Mouse (Mus musculus): Measurements from ENCODE around the gene Umodl1. TPM values are rescaled to one million over a fixed set of nuclear protein-coding genes. Genes with fewer than 3 reads are reported as not detected.

Umodl1 gene
- total RNA-seq, 2 experiments from 2014 or later: not detected

- no peak for DNase-seq
- intact Hi-C loops (cut with DNase I): no loop called here
These were observed 29.1 kb downstream of the Umodl1 start for GRCm38 (mm10) chr17:30983521-30983920.

DNA sequence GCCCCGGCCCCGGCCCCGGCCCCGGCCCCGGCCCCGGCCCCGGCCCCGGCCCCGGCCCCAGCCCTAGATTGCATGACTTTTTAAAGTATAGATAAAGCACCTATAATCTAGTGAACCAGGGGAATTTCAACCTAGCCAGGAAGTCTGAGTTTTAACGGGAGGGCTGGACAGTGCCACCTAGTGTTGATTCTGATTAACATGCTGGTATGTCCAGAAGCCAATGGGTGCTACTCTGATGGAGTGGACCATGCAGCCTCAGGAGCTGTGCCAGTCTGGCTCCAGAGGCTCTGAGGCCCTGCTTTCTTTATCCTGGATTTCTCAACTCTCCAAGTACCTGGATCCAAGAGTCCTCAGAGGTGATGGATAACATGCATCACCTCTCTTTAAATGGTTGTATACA is 35.8 kb downstream of the Umodl1 start:
- DNase-seq: no peak
- intact Hi-C loops (cut with DNase I): no loop called here

- intact Hi-C loops (cut with DNase I): no loop called here
- no peak for DNase-seq
These were observed 41.9 kb downstream of the Umodl1 start for GRCm38 (mm10) chr17:30996296-30996695.

DNA sequence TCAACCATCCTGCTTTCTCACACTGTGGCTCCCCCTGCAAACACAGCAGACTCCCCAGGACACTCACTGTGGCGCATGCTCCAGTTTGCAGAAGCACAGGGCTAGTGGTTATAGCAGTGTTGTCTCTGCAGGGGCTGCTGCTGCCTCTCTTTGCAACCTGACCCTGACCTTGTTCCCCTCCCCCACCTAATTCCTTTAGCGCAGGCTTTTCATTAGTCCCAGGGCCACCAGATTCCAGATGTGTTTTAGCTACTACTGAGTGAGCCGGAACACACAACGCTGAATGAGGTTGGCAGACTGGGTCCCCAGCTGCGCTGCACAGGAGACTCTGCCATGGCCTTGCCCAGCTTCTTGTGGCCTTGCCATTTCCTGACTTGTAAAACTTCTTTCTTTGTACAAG is 46.5 kb downstream of the Umodl1 start:
- intact Hi-C loops (cut with DNase I): no loop called here
- no peak for DNase-seq

DNA sequence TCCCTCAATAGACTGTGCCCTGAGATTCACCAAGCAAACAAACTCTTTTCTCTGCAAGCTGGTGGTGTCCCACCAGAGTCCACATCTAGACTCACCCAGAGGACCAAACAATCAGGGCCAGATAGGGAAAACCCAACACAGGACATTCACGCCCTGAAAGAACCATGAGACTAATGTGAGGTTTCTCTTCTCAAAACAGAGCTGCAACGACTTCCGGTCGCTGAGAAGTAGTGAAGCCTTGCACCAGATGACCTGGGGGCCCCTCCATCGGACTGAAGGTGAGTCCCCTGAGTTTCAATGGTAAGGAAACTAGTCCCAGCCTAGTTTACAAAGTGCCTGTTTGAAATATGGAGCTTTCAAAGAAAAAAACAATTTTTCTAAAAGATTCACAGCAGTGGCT is 48.2 kb downstream of the Umodl1 start:
- intact Hi-C loops (cut with DNase I): no loop called here

DNA sequence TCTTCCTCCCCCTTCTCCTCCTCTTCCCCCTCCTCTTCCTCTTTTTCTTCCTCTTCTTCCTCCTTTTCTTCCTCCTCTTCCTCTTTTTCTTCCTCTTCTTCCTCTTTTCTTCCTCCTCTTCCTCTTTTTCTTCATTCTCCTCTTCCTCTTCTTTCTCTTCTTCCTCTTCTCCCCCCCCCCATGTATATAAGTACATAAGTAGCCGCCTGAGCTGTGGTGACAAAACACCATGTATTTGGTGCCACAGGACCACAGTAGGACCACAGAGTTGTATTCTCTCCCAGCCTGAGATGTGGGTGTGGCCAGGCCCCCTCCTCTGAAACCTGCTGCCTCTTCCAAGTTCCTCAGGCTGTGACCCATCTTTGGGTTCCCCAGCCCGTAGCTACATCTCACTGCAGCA is 50.8 kb downstream of the Umodl1 start:
- no peak for DNase-seq
- intact Hi-C loops (cut with DNase I): no loop called here

More for the DNA sequence above, 48.2 kb downstream of the Umodl1 start:
- no peak for DNase-seq

- DNase-seq: no peak
- intact Hi-C loops (cut with DNase I): no loop called here
These were observed 52.9 kb downstream of the Umodl1 start for GRCm38 (mm10) chr17:31007357-31007756.

DNA sequence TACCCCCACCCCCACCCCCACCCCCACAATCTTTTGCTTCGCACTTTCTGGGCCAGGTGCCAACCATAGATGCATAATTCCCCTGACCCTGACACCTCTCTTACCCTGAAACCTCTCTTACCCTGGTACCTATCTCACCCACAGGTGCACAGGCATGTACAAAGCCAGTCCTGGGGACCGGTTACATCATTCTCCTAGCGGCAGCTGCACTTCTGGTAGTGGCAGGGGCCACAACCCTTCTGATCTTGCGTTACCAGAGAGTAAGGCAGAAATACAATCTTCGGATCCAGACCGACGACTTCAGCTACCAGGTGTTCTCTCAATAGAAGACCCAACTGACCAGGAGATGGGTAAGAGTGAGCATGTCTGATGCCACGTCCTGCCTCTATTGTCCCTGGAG is 54.0 kb downstream of the Umodl1 start:
- no peak for DNase-seq
- intact Hi-C loops (cut with DNase I): no loop called here

DNA sequence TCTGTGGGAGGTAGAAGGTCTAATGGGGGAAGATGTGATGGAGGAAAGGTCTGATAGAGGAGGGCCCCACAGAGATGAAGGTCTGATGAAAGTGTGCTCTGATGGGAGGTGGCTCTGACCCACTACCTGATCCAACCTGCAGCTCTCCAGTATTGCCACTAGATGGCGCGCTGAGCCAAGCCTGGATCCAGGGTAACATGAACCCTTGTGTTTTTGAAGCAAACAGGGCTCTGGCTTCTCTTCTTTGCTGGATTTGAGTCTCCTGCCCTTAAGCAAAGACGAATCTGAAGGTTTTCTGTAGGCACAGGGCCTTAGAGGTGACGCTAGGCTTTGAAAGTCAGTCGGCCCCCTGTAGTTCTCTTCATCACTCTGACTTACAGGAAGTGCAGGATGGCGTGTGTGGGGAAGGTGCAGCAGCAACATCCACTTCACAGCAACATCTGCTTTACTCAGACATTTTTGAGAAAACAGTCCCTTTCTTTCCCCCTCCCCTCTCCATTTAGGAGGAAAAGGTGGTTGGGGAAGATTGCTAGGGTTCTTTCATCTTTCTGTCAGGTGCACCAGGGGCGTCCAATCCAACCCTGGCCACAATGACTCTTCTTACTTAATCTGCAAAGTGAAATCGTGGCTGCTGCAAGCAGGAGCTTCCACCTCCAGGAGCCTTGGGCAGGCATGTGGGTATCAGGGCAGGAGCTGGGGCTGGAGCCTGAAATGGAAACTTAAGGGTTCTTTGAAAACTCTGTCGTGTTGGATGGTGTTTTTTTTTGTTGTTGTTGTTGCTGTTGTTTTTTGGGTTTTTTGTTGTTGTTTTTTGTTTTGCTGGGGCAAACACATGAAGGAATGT is 57.3 kb downstream of the Umodl1 start:
- peak; percentile 15 to 29 for DNase-seq
- intact Hi-C loops (cut with DNase I): loop anchor here (2.0 to 5.0 kb wide), 2 partner anchors 107 to 176 kb away; no protein-coding TSS in a partner anchor

- no peak for DNase-seq
- intact Hi-C loops (cut with DNase I): loop anchor here (2.0 kb wide), 1 partner anchor 101 kb away; no protein-coding TSS in a partner anchor
These were observed 63.8 kb downstream of the Umodl1 start for GRCm38 (mm10) chr17:31018267-31018666.

- no peak for DNase-seq
- intact Hi-C loops (cut with DNase I): loop anchor here (2.0 kb wide), 1 partner anchor 99 kb away; no protein-coding TSS in a partner anchor
These were observed 65.1 kb downstream of the Umodl1 start for GRCm38 (mm10) chr17:31019505-31019904.

DNA sequence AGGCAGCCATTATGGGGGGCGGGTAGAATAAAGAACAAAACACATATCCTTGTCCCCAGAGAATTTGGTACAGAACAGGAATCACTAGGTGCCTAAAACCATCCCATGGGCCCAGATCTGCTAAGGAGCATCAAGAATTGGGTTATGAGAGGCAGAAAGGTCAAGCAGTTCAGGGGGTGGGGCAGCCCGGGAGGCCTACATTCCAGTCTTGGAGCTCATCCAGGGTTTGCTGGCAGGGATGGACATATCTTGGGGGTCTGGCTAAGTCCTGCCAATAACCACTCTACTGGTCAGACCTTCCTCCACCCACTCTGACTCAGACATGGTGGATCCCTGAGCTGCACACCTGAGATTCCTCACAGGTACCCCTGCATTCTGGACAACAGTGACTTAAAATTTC is 65.6 kb downstream of the Umodl1 start:
- no peak for DNase-seq
- intact Hi-C loops (cut with DNase I): no loop called here

DNA sequence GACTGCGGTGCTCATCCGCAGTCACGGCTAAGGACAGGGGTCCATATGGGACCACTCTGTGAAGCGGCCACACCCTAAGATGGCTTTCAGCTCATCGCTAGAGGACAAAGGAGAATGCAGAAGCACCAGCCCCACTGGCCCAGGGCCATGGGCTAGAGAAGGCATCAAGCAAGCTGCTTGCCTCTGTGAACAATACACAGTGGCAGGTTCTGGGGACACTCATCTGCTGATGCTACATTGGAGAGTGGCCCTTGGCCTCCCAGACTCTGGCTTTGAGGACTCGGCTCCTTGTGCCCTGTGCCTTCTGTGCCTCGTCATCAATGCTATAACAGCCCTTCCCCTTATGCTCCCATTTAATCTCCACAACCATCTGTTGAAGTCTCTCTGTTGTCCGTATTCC is 66.8 kb downstream of the Umodl1 start:
- intact Hi-C loops (cut with DNase I): no loop called here
- DNase-seq: no peak

- intact Hi-C loops (cut with DNase I): no loop called here
These were observed 69.8 kb downstream of the Umodl1 start for GRCm38 (mm10) chr17:31024125-31024781.

GRCm38 (mm10) chr17:31024782-31025125 is 70.3 kb downstream of the Umodl1 start:
- DNase-seq: no peak
- intact Hi-C loops (cut with DNase I): no loop called here

More at GRCm38 (mm10) chr17:31024125-31024781, 69.8 kb downstream of the Umodl1 start:
- DNase-seq: no peak

- DNase-seq: no peak
- intact Hi-C loops (cut with DNase I): no loop called here
These were observed 72.5 kb downstream of the Umodl1 start for GRCm38 (mm10) chr17:31026986-31027385.

- intact Hi-C loops (cut with DNase I): no loop called here
- no peak for DNase-seq
These were observed 73.3 kb downstream of the Umodl1 start for GRCm38 (mm10) chr17:31027723-31028122.

GRCm38 (mm10) chr17:31028821-31029370 is 74.5 kb downstream of the Umodl1 start:
- intact Hi-C loops (cut with DNase I): no loop called here
- no peak for DNase-seq

DNA sequence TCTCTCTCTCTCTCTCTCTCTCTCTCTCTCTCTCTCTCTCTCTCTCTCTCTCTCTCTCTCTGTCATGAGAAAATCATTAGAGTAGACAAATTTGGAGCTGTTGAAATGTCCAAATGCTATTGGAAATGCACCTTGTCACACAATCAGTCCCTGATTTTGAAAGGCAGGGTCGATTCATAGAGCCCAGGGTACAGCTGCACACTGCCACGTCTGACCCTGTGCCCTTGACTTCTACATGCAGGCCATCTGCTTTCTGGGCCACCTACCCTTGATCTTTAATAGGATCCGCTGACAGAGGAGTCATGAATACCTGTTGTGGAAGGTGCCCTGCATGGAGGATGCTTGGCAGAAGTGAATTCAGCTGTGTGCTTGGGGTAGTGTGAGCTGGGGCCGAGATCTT is 75.0 kb downstream of the Umodl1 start:
- intact Hi-C loops (cut with DNase I): no loop called here

DNA sequence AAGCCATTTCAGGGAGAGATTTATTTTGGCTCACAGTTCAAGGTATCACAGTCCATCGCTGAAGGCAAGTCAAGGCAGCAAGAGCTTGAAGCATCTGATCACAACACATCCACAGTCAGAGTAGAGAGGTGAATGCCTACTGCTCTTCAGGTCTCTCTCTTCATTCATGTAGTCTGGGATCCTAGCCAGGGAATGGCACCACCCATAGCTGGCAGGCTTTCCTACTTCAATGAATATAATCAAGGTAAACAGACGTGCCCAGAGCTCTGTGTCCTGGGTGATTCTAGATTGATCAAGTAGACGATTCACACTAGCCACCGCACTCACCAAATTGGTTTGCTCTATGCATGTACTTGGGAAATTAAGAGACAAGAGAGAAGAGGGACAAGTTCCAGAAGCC is 77.9 kb downstream of the Umodl1 start:
- intact Hi-C loops (cut with DNase I): no loop called here
- no peak for DNase-seq

More for the DNA sequence above, 75.0 kb downstream of the Umodl1 start:
- DNase-seq: no peak

- DNase-seq: no peak
- intact Hi-C loops (cut with DNase I): no loop called here
These were observed 78.8 kb downstream of the Umodl1 start for GRCm38 (mm10) chr17:31033251-31033650.

GRCm38 (mm10) chr17:31034165-31034564 is 79.7 kb downstream of the Umodl1 start:
- DNase-seq: no peak
- intact Hi-C loops (cut with DNase I): no loop called here
